Mouse (Mus musculus): Measurements from ENCODE around the gene Suco. TPM values are rescaled to one million over a fixed set of nuclear protein-coding genes. Genes with fewer than 3 reads are reported as not detected.

Gene Suco
- polyA plus RNA-seq, 1 experiment = 6.0 TPM

DNA sequence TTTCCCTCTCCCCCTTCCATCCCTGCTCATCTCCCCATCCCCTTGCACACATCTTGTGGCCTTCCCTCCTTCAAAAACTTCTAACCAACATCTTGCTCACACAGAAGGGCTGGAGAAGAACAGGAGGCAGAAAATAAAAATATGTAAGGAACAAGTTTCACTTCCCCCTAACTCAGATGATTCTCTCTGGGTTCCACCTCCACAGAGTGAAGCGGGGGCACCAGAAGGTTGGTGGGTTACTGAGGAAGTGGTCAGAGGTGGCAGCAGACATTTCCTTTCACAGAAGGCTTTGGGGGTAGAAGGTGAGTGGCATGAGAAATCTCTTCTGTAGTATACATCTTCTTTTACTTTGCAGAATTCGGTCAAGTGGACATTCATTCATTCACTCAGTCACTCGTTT, 77.6 kb downstream of the Suco start:
- Histone ChIP-seq H3K27ac (ENCODE audit: control insufficient read depth, insufficient read depth, low read length) (peak overlapping the region; percentile 54; the same call in 1 of the 2 replicates), H3K36me3 (ENCODE audit: control insufficient read depth, insufficient read depth, low read length) (no peaks in the 10 kb centered on the region), H3K4me3 (ENCODE audit: control insufficient read depth, insufficient read depth, low read length) (no peak overlapping the region), H3K27me3 (ENCODE audit: control insufficient read depth, insufficient read depth, low read length) (no peaks in the 10 kb centered on the region), H3K4me1 (replicated peaks; ENCODE audit: control insufficient read depth, insufficient read depth, low read length) (peaks cover 24% of the 10 kb centered on the region)
- DNase-seq = peak; percentile 24
- TF ChIP-seq POLR2A (IDR thresholded peaks at IDR 0.05; ENCODE audit: control insufficient read depth, extremely low read depth, insufficient read depth, low read length, poor library complexity) (no peak), CTCF (IDR thresholded peaks at IDR 0.05; ENCODE audit: borderline replicate concordance, control insufficient read depth, extremely low read depth, insufficient read depth, low read length, poor library complexity) (no peak)
- whole genome bisulfite sequencing = 11% methylated on average over 3 of the region's 3 CpGs

GRCm38 (mm10) chr1:161794447-161795211, 81.9 kb downstream of the Suco start:
- 7% methylated on average over 10 of the region's 10 CpGs for WGBS
- H3K4me1 ChIP-seq (replicated peaks; ENCODE audit: control insufficient read depth, insufficient read depth, low read length) = peaks cover 20% of the 10 kb centered on the region
- no peak for DNase-seq
- no peak overlapping the region for H3K4me3 ChIP-seq (ENCODE audit: control insufficient read depth, insufficient read depth, low read length)
- H3K27ac ChIP-seq (ENCODE audit: control insufficient read depth, insufficient read depth, low read length) = no peak overlapping the region
- TF ChIP-seq CTCF (IDR thresholded peaks at IDR 0.05; ENCODE audit: borderline replicate concordance, control insufficient read depth, extremely low read depth, insufficient read depth, low read length, poor library complexity) = no peak
- TF ChIP-seq POLR2A (IDR thresholded peaks at IDR 0.05; ENCODE audit: control insufficient read depth, extremely low read depth, insufficient read depth, low read length, poor library complexity) = no peak
- H3K27me3 ChIP-seq (ENCODE audit: control insufficient read depth, insufficient read depth, low read length) = no peaks in the 10 kb centered on the region
- H3K36me3 ChIP-seq (ENCODE audit: control insufficient read depth, insufficient read depth, low read length) = no peaks in the 10 kb centered on the region

- no peaks in the 10 kb centered on the region for H3K27me3 ChIP-seq (ENCODE audit: control insufficient read depth, insufficient read depth, low read length)
- no peak for TF ChIP-seq CTCF (IDR thresholded peaks at IDR 0.05; ENCODE audit: borderline replicate concordance, control insufficient read depth, extremely low read depth, insufficient read depth, low read length, poor library complexity)
- H3K27ac ChIP-seq (ENCODE audit: control insufficient read depth, insufficient read depth, low read length) = no peak overlapping the region
- WGBS = 13% methylated on average over 3 of the region's 3 CpGs
- no peak overlapping the region for H3K4me3 ChIP-seq (ENCODE audit: control insufficient read depth, insufficient read depth, low read length)
- peaks cover 20% of the 10 kb centered on the region for H3K4me1 ChIP-seq (replicated peaks; ENCODE audit: control insufficient read depth, insufficient read depth, low read length)
- no peaks in the 10 kb centered on the region for H3K36me3 ChIP-seq (ENCODE audit: control insufficient read depth, insufficient read depth, low read length)
- no peak for DNase-seq
Measured at GRCm38 (mm10) chr1:161793321-161793720, 83.2 kb downstream of the Suco start.

DNA sequence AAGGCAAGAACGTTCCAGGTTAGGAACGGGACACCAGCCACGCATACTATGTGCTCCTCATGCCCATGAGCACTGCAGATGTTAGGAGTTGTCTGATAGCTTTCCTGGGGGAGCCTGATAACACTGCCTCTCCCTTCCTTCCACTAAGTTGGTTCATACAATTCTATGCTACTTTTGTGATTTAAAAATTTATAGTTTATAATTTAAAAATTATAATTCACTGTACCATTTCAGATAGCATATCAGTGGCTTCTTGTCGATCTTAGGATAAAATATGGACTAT, 83.9 kb downstream of the Suco start:
- Histone ChIP-seq H3K27me3 (ENCODE audit: control insufficient read depth, insufficient read depth, low read length) (no peaks in the 10 kb centered on the region), H3K4me1 (replicated peaks; ENCODE audit: control insufficient read depth, insufficient read depth, low read length) (peaks cover 23% of the 10 kb centered on the region), H3K4me3 (ENCODE audit: control insufficient read depth, insufficient read depth, low read length) (no peak overlapping the region), H3K36me3 (ENCODE audit: control insufficient read depth, insufficient read depth, low read length) (no peaks in the 10 kb centered on the region), H3K27ac (ENCODE audit: control insufficient read depth, insufficient read depth, low read length) (no peak overlapping the region)
- no peak for DNase-seq
- TF ChIP-seq CTCF (IDR thresholded peaks at IDR 0.05; ENCODE audit: borderline replicate concordance, control insufficient read depth, extremely low read depth, insufficient read depth, low read length, poor library complexity) = no peak
- no peak for TF ChIP-seq POLR2A (IDR thresholded peaks at IDR 0.05; ENCODE audit: control insufficient read depth, extremely low read depth, insufficient read depth, low read length, poor library complexity)
- 97% methylated on average over 4 of the region's 4 CpGs for WGBS

- WGBS = 84% methylated on average over 8 of the region's 8 CpGs
- Histone ChIP-seq H3K27ac (ENCODE audit: control insufficient read depth, insufficient read depth, low read length) (no peak overlapping the region), H3K4me1 (replicated peaks; ENCODE audit: control insufficient read depth, insufficient read depth, low read length) (peaks cover 25% of the 10 kb centered on the region), H3K4me3 (ENCODE audit: control insufficient read depth, insufficient read depth, low read length) (no peak overlapping the region), H3K36me3 (ENCODE audit: control insufficient read depth, insufficient read depth, low read length) (no peaks in the 10 kb centered on the region), H3K27me3 (ENCODE audit: control insufficient read depth, insufficient read depth, low read length) (no peaks in the 10 kb centered on the region)
- DNase-seq = no peak
- TF ChIP-seq POLR2A (IDR thresholded peaks at IDR 0.05; ENCODE audit: control insufficient read depth, extremely low read depth, insufficient read depth, low read length, poor library complexity) (no peak), CTCF (IDR thresholded peaks at IDR 0.05; ENCODE audit: borderline replicate concordance, control insufficient read depth, extremely low read depth, insufficient read depth, low read length, poor library complexity) (no peak)
Measured at GRCm38 (mm10) chr1:161791854-161792686, 84.4 kb downstream of the Suco start.

DNA sequence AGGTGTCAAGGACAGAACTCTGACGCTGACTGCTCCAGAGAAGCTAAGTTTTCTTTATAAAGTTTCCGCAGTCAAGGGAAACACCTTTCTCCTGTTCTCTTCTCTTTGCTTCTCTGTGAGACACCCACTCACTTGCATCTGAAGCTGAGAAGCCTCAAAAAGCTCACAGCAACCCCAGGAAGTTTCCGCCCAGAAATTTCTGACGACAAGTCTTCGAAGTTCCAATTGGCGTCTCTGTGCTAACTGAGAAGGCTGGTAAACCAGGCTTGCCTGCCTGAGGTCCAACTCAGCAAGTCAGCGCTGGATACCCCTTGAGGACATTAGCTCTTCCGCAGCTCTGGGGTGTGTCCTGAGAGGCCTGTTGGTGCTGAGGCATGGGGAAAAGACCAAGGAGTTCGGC, 88.1 kb downstream of the Suco start, which contains the start of gene Fasl:
Gene Fasl (minus strand): TSS at position 157 of the 400 bp plus-strand sequence.
- peak; percentile 54 for DNase-seq
- Histone ChIP-seq H3K27me3 (ENCODE audit: control insufficient read depth, insufficient read depth, low read length) (no peaks in the 10 kb centered on the region), H3K36me3 (ENCODE audit: control insufficient read depth, insufficient read depth, low read length) (no peaks in the 10 kb centered on the region), H3K27ac (ENCODE audit: control insufficient read depth, insufficient read depth, low read length) (peak within 1 kb of the TSS; percentile 61; the same call in 1 of the 2 replicates), H3K4me1 (replicated peaks; ENCODE audit: control insufficient read depth, insufficient read depth, low read length) (peaks cover 12% of the 10 kb centered on the region), H3K4me3 (ENCODE audit: control insufficient read depth, insufficient read depth, low read length) (no peak within 1 kb of the TSS)
- WGBS = 13% methylated on average over 9 of the region's 9 CpGs
- TF ChIP-seq POLR2A (IDR thresholded peaks at IDR 0.05; ENCODE audit: control insufficient read depth, extremely low read depth, insufficient read depth, low read length, poor library complexity) = no peak
- TF ChIP-seq CTCF (IDR thresholded peaks at IDR 0.05; ENCODE audit: borderline replicate concordance, control insufficient read depth, extremely low read depth, insufficient read depth, low read length, poor library complexity) = no peak
